Mouse (Mus musculus) limb, embryonic 10.5 days (tissue): ENCODE measurements at regions not wholly inside any gene's neighbourhood (a gene's known extent, or its start where the extent isn't known, plus 50 kb on each side); places are given as distances from the start of the nearest gene placed in this dataset. TPM values are rescaled to one million over a fixed set of nuclear protein-coding genes. Genes with fewer than 3 reads are reported as not detected.

Experiments used
- DNase-seq: peaks from one replicate; pipeline ENCODE4 v3.0.0-alpha.2; 2017; ENCODE audit warnings: low spot score
- H3K27ac ChIP-seq: fragments of 300-500 bp; sonication (generic); 2 replicates; pipeline ENCODE4 v1.5.1; 2016; ENCODE audit warnings: mild to moderate bottlenecking
- H3K27me3 ChIP-seq: fragments of 300-500 bp; sonication (generic); 2 replicates; pipeline ENCODE4 v1.6.1; 2016; ENCODE audit warnings: low read depth, mild to moderate bottlenecking; ENCODE audit not compliant: poor library complexity, severe bottlenecking
- H3K36me3 ChIP-seq: fragments of 300-500 bp; sonication (generic); 2 replicates; pipeline ENCODE4 v1.6.1; 2016; ENCODE audit warnings: mild to moderate bottlenecking, moderate library complexity
- H3K4me1 ChIP-seq: fragments of 300-500 bp; sonication (generic); 2 replicates; pipeline ENCODE4 v1.6.1; 2016
- H3K4me3 ChIP-seq: fragments of 300-500 bp; sonication (generic); 2 replicates; pipeline ENCODE4 v1.5.1; 2016; ENCODE audit warnings: mild to moderate bottlenecking, moderate library complexity
- H3K9me3 ChIP-seq: fragments of 300-500 bp; sonication (generic); replicated peaks from 2 replicates; pipeline ENCODE4 v1.6.1; 2016; ENCODE audit warnings: mild to moderate bottlenecking
- WGBS: fragments of 180-500 bp; shearing (Covaris S2); methylation state at CpG from one replicate; pipeline ENCODE4 v1.1.7; 2016; 5-methylcytosine and 5-hydroxymethylcytosine counted together
- microRNA-seq: library from miRNA; unstranded; fragments of <30 nt; microRNA quantifications from one replicate; pipeline ENCODE4, GENCODE M21; 2017

DNA sequence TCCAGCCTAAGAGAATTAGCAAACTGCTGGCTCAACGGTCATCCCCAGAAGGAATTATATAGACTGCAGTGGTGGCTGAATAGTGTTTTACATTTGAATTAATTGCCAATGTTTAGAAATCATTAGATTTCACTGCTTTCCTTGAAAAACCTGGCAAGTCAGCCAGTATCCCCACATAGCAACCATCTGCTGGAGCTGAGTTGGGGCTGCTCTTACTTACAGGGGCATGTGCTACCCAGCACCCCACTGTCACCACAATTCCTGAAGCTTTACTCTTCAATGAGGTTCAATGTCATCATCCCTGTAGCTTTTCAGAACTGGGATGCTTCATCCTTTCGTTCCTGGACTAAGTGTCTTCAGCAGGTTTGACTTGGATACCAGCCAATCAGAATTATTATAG is 73.9 kb upstream of the Tenm2 start:
- Histone ChIP-seq H3K27ac (no peak overlapping the region), H3K4me1 (no peaks in the 10 kb centered on the region), H3K27me3 (no peaks in the 10 kb centered on the region), H3K9me3 (no peaks in the 10 kb centered on the region), H3K4me3 (no peak overlapping the region), H3K36me3 (no peaks in the 10 kb centered on the region)
- WGBS: 89% methylated on average over 2 of the region's 2 CpGs
- DNase-seq: no peak

DNA sequence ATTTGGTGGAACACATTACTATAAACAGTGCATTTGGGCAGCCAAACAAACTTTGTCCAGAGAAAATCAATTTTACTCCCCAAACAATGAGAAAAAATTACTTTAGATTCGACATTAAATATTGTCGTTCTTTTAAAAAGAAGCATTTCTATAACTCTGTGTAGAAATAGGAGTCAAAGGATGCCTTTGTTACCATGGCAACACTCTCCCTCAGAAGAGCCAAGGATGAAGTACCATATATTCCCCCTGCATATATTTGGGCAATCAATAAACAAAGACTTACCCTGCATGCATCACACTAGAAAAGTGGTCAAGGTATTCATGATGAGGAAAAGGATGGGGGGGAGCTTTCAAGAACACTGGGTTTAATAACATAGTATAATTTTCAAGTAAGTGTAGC is 70.9 kb upstream of the Tenm2 start:
- WGBS: 91% methylated on average over 2 of the region's 2 CpGs
- Histone ChIP-seq H3K4me3 (no peak overlapping the region), H3K27me3 (no peaks in the 10 kb centered on the region), H3K36me3 (no peaks in the 10 kb centered on the region), H3K9me3 (no peaks in the 10 kb centered on the region), H3K27ac (no peak overlapping the region), H3K4me1 (no peaks in the 10 kb centered on the region)
- no peak for DNase-seq

Small RNA genes in the stretch of these regions (microRNA-seq; reads per million reads assigned to microRNA genes)
- not detected for gene Gm25693
